Mouse (Mus musculus) bone marrow, adult 2 months (tissue): ENCODE data around the gene Hsph1. TPM values are rescaled to one million over a fixed set of nuclear protein-coding genes. Genes with fewer than 3 reads are reported as not detected.

Experiments
- H3K27ac ChIP-seq: fragments of 200-500 bp; 2 replicates; pipeline ENCODE4 v1.5.1; 2012; ENCODE audit warnings: low read depth, mild to moderate bottlenecking, control low read depth, inconsistent platforms, low read length; ENCODE audit not compliant: control insufficient read depth, poor library complexity, insufficient read depth
- H3K4me1 ChIP-seq: fragments of 200-500 bp; 2 replicates; pipeline ENCODE4 v1.6.1; 2011; ENCODE audit warnings: low read length; ENCODE audit not compliant: control insufficient read depth, insufficient read depth
- H3K4me3 ChIP-seq: fragments of 200-500 bp; replicated peaks from 2 replicates; pipeline ENCODE3; 2011; ENCODE audit warnings: mild to moderate bottlenecking, low read depth, low read length, control low read depth; ENCODE audit not compliant: control insufficient read depth
- CTCF ChIP-seq: fragments of 200-500 bp; IDR thresholded peaks from 2 replicates; pipeline ENCODE4 v1.5.1; 2011; ENCODE audit warnings: low read length, control low read depth; ENCODE audit not compliant: control insufficient read depth, insufficient read depth
- POLR2A ChIP-seq: fragments of 200-500 bp; IDR thresholded peaks from 2 replicates; pipeline ENCODE4 v1.6.1; 2011; ENCODE audit warnings: low read depth, mild to moderate bottlenecking, control low read depth, low read length, borderline replicate concordance; ENCODE audit not compliant: control insufficient read depth
- WGBS: fragments of 180-500 bp; shearing (Covaris S2); methylation state at CpG from one replicate; pipeline ENCODE4 v1.1.7; 2018; 5-methylcytosine and 5-hydroxymethylcytosine counted together
- polyA plus RNA-seq: library from polyadenylated mRNA; stranded (reverse); fragments of >200 nt; gene quantifications from 2 replicates; pipeline ENCODE4 v1.2.4, GENCODE M21; 2011; ENCODE audit warnings: low replicate concordance; ENCODE audit not compliant: missing spikeins, insufficient read depth, insufficient read length

Hsph1 gene
- polyA plus RNA-seq, 1 experiment: 27.3 TPM

DNA sequence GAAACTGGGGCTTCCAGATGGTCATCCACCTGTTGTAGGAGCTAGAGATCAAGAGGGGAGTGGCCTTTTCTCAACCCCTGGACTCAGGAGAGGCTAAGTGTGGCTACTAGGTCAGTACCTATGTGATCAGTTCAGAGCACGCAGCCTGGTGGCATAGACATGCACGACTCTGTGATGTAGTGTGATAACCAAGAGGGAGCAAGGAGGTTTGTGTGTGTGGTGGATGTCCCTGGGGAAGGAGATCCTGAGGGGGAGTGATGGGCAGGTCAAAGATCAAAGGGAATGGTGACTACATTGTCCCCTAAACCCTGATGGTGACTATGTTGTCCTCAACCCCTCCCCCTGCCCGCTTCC lies 24.0 kb downstream of the Hsph1 start:
- Histone ChIP-seq H3K4me3 (no peak overlapping the region), H3K27ac (no peak overlapping the region), H3K4me1 (no peaks in the 10 kb centered on the region)
- no peak for TF ChIP-seq POLR2A
- no peak for TF ChIP-seq CTCF
- WGBS: 71% methylated on average over 3 of the region's 3 CpGs

DNA sequence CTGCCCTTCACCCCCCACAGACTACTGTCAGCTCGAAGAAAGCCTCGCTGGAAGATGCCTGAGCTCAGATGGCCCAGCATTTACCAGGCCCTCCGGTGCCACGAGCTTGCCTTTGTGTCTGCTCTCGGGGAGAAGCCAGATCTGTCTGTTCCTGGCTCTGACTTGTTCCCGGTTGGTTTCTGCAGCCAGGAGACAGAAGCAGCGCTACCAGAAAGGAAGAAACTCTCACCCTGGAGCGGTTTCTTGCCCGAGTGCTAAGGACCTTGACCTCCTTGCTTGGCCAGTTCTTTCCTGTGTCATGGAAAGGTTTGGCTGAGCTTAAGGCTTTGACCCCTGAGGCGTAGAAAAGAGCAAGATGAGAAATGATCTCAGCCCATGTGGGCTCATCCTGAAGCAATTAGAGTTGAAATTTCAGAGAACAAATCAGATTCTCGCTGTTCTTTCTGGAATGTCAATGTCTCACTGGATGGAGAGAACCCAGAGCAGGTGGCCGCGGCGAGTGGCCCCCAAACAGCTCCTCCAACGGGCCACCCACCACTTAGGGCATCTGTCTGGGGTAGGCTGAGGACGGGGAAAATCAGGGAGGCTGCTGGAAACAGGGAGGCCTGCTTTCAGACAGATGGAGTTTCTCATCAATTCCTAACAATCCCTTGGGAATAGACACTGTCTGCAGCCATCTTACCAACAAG lies 24.6 kb downstream of the Hsph1 start:
- Histone ChIP-seq H3K4me3 (no peak overlapping the region), H3K27ac (no peak overlapping the region), H3K4me1 (no peaks in the 10 kb centered on the region)
- WGBS: 83% methylated on average over 16 of the region's 16 CpGs
- TF ChIP-seq CTCF: no peak
- TF ChIP-seq POLR2A: no peak

DNA sequence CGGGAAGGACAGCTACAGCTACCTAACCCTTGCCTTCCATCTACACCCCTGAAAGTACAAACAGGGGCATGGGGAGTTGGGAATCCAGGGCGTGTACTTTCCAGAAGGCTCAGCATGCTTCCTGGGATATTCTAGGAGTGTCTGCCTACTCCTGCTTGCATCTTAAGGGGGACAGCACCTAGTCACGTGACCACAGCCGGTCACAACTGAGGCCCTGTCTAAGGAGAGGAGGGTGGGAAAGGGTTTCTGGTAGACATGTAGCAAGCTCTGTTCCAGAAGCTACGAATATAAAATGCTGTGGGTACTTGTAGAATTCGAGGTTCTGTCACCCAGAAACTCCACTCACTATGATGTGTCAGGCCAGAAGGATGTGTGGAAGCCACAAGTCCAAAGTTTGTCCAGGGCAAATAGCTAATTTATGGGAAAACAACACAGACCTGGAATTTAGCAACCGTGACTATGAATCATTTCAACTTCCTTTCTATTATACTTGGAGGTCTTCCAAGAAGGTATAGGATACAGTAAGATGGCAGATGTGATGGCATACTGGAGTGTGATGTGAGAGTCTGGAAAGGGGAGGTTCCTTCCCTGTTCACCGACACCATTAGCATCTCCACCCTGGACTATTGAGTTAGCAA lies 29.0 kb downstream of the Hsph1 start:
- 68% methylated on average over 8 of the region's 8 CpGs for WGBS
- Histone ChIP-seq H3K27ac (no peak overlapping the region), H3K4me3 (no peak overlapping the region), H3K4me1 (no peaks in the 10 kb centered on the region)
- TF ChIP-seq POLR2A (no peak), CTCF (no peak)

DNA sequence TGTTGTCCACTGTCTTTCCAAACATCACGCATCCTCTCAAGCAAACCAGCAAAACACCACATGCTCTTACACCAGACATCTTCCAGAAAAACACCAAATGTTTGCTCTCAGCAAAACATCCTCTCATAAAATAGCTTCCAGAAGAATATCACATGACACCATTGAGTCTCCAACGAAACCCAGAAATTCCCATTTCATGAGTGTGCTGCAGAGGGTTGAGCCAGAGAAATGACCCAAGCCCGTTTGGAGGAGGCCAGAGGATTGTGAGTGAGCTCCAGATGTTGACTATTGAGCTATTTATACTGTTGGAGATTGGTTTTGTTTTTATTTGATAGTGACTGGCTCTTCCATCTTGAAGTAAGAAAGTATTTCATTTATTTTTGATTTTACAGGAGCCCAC lies 32.9 kb downstream of the Hsph1 start:
- TF ChIP-seq CTCF (no peak), POLR2A (no peak)
- Histone ChIP-seq H3K4me1 (no peaks in the 10 kb centered on the region), H3K4me3 (no peak overlapping the region), H3K27ac (no peak overlapping the region)
- WGBS: 76% methylated on average over 3 of the region's 3 CpGs

DNA sequence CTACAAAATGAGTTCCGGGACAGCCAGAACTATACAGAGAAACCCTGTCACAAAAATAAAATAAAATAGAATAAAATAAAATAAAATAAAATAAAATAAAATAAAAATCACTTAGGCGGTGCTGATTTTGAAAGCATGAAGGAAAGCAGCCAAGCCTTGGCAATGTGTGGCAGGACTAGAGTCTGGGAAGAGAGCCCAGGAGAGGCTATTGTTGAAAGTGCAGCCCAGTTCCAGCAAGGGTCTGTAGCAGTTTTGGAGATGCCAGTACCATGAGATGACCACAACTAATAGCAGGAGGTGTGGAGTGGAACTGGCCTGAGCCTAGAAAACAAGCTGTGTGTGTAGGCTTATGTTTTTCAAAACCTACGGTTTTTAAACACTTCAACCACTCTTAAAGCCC lies 34.2 kb downstream of the Hsph1 start:
- TF ChIP-seq CTCF: no peak
- no peak for TF ChIP-seq POLR2A
- WGBS: 87% methylated on average over 3 of the region's 3 CpGs
- Histone ChIP-seq H3K4me3 (no peak overlapping the region), H3K4me1 (no peaks in the 10 kb centered on the region), H3K27ac (no peak overlapping the region)

DNA sequence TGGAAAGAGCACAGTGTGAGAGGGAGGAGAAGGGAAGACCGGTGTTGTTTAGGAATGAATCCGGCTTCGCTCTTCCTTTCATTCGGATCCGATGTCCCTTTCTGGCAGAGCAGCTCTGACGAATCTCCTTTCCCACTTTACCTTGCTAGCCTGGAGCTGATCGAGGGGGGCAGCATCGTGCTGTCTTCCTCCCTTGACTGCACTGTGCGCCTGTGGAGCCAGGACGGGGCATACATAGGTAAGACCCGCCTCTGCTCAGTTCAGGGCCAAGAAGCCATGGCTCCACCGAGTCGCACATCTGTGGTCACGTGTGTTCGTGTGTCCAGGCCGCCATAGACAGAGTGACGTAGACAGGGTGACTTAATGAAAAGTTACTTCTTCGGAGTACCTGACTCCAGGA lies 38.8 kb downstream of the Hsph1 start:
- no peak for TF ChIP-seq POLR2A
- TF ChIP-seq CTCF: no peak
- 68% methylated on average over 18 of the region's 18 CpGs for WGBS
- H3K27ac ChIP-seq: no peak overlapping the region
- H3K4me1 ChIP-seq: no peaks in the 10 kb centered on the region
- no peak overlapping the region for H3K4me3 ChIP-seq

DNA sequence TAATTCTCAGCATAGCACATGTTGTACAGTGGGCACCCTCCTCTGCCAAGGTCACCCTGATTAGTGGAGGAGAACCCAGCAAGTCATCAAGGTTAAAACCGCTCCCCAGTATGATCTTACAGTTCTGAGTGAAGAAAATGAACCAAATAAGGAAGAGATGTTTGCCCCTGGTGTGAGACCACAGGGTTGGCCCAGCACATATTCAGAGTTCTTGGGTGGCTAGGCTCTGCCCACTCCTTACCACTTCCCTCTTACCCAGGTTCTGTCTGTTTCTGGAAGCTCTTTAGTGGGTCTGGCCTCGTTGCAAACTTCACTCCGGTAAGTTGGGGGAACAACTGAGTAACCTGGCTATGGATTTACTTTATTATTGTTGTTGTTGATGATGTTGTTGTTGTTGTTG lies 42.0 kb downstream of the Hsph1 start:
- 11% methylated on average over 3 of the region's 3 CpGs for WGBS

DNA sequence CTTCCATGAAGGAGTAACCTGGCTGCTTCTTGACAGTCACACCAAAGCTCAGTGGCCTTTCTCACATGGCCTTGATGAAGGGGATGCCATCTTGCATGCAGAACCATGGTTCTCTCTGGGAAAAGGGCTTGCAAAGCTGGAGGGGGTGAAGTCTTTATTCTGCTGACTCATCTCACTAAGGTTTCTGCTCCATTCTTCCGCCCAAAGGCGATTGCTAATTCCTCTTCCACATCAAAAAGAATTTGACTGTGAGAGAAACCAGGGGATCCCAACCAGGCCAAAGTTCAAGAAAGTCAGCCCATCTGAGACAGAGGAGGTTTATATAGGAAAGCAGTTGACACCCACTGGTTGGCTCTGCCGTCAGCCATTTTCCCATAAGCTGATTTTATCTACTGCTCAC lies 46.2 kb downstream of the Hsph1 start:
- H3K4me1 ChIP-seq: no peaks in the 10 kb centered on the region; the same call in 1 of the 2 replicates
- H3K27ac ChIP-seq: no peak overlapping the region
- no peak overlapping the region for H3K4me3 ChIP-seq
- no peak for TF ChIP-seq POLR2A
- TF ChIP-seq CTCF: no peak
- WGBS: 34% methylated on average over 3 of the region's 3 CpGs

More for the DNA sequence above, 42.0 kb downstream of the Hsph1 start:
- Histone ChIP-seq H3K4me3 (no peak overlapping the region), H3K4me1 (no peaks in the 10 kb centered on the region; the same call in 1 of the 2 replicates), H3K27ac (no peak overlapping the region)
- no peak for TF ChIP-seq POLR2A
- TF ChIP-seq CTCF: no peak
